Comparison of ENCODE assay signal across 21 mouse cellular contexts in genomic region chr5:21980544-21980943, GRCm38 (mm10).
DNase-seq lines count a peak whose midpoint lies in the region; ATAC-seq and TF ChIP-seq lines count a peak whose summit lies in the region.
"Had no signal": no experiment of that assay in that cellular context is flagged by ENCODE, and none has a peak within 500 bp of the region (broad histone marks: within the 10 kb centered on the region; RNA-seq: fewer than 3 reads in every experiment).

No protein-coding gene starts in this region.

- H3K9me3 ChIP-seq in intestine, embryonic 16.5 days (ENCODE audit: control insufficient read depth, low read length), result no peaks in the 10 kb centered on the region
- no peaks in the 10 kb centered on the region for H3K9me3 ChIP-seq in forebrain, postnatal 0 days (ENCODE audit: low read length)
- H3K9me3 ChIP-seq: embryonic facial prominence, embryonic 13.5 days; forebrain, embryonic 13.5 days; G1E; heart, embryonic 12.5 days had no signal

- no peak overlapping the region for H3K9ac ChIP-seq in intestine, embryonic 16.5 days (ENCODE audit: low read depth, low read length)
- H3K9ac ChIP-seq in forebrain, postnatal 0 days, result no peak overlapping the region
- H3K9ac ChIP-seq: embryonic facial prominence, embryonic 13.5 days; forebrain, embryonic 13.5 days; heart, embryonic 12.5 days had no signal

- no peak overlapping the region for H3K4me3 ChIP-seq in intestine, embryonic 16.5 days (ENCODE audit: low read length)
- H3K4me3 ChIP-seq in forebrain, postnatal 0 days (ENCODE audit: low read depth, low read length), result no peak overlapping the region
- H3K4me3 ChIP-seq: embryonic facial prominence, embryonic 13.5 days; forebrain, embryonic 13.5 days; gastrocnemius, adult 2 months; heart, embryonic 12.5 days had no signal

- no peak for DNase-seq in cerebellum, postnatal 4 days (ENCODE audit: low spot score in 2 of 2)
- DNase-seq in cerebellum, adult 9-10 months, result peak; percentile 55
- peak; percentile 44 to 51 for DNase-seq in cerebellum, postnatal 25 days
- no peak for DNase-seq in forebrain, postnatal 0 days
- DNase-seq in thymus, adult 18-20 months, result no peak
- DNase-seq: adrenal gland, postnatal 10 days; B cell, adult 2 months; gastrocnemius, adult 2 months; gastrocnemius, postnatal 25 days; heart, postnatal 36 days; kidney, adult 11 months; kidney, adult 9 months had no signal

- H3K36me3 ChIP-seq in intestine, embryonic 16.5 days (ENCODE audit: control insufficient read depth, insufficient read depth, low read length), result no peaks in the 10 kb centered on the region
- no peaks in the 10 kb centered on the region for H3K36me3 ChIP-seq in forebrain, postnatal 0 days (ENCODE audit: insufficient read depth)
- H3K36me3 ChIP-seq: embryonic facial prominence, embryonic 13.5 days; G1E; heart, embryonic 12.5 days had no signal

- no peak overlapping the region for H3K27ac ChIP-seq in intestine, embryonic 16.5 days (ENCODE audit: low read length)
- no peak overlapping the region for H3K27ac ChIP-seq in forebrain, postnatal 0 days (ENCODE audit: low read depth, low read length)
- H3K27ac ChIP-seq: embryonic facial prominence, embryonic 13.5 days; forebrain, embryonic 13.5 days; gastrocnemius, adult 2 months had no signal

- no peaks in the 10 kb centered on the region for H3K4me1 ChIP-seq in intestine, embryonic 16.5 days (ENCODE audit: control insufficient read depth, insufficient read depth, low read length)
- no peaks in the 10 kb centered on the region for H3K4me1 ChIP-seq in forebrain, postnatal 0 days (ENCODE audit: insufficient read depth)
- H3K4me1 ChIP-seq: embryonic facial prominence, embryonic 13.5 days; forebrain, embryonic 13.5 days; heart, embryonic 12.5 days had no signal

- H3K27me3 ChIP-seq in intestine, embryonic 16.5 days (replicated peaks; ENCODE audit: control insufficient read depth, insufficient read depth, low read length), result no peaks in the 10 kb centered on the region
- no peaks in the 10 kb centered on the region for H3K27me3 ChIP-seq in forebrain, postnatal 0 days (ENCODE audit: insufficient read depth, low read length)
- H3K27me3 ChIP-seq: embryonic facial prominence, embryonic 13.5 days; forebrain, embryonic 13.5 days; heart, embryonic 12.5 days had no signal

- WGBS in intestine, embryonic 16.5 days, result 79% methylated on average over 3 of the region's 3 CpGs
- 70% methylated on average over 3 of the region's 3 CpGs for WGBS in forebrain, postnatal 0 days

- no peak overlapping the region for H3K4me2 ChIP-seq in intestine, embryonic 16.5 days (ENCODE audit: low read depth, low read length)
- no peak overlapping the region for H3K4me2 ChIP-seq in forebrain, postnatal 0 days (ENCODE audit: low read depth)
- H3K4me2 ChIP-seq: embryonic facial prominence, embryonic 13.5 days; forebrain, embryonic 13.5 days; heart, embryonic 12.5 days had no signal

- peak; percentile 84 for ATAC-seq in cerebellum, adult (ENCODE audit: insufficient number of reproducible peaks, low FRiP score, low TSS enrichment)
- ATAC-seq in intestine, embryonic 16.5 days, result no peak
- no peak for ATAC-seq in forebrain, postnatal 0 days
- ATAC-seq: CD4-positive, CD25-positive, alpha-beta regulatory T cell, adult 4 months; forebrain, embryonic 13.5 days; hindbrain, embryonic 16.5 days; inflammation-experienced regulatory T-cells, adult 6 months had no signal

- no peak for TF ChIP-seq CTCF in forebrain, postnatal 0 days (IDR thresholded peaks at IDR 0.05; ENCODE audit: low read depth)

Comparison
In these comparisons a context has a peak if more than half of its experiments do, and no peak if none do; other contexts are left out.
1. DNase-seq: peak in cerebellum, adult 9-10 months (single experiment) and cerebellum, postnatal 25 days (2 of 2); none in cerebellum, postnatal 4 days (0 of 2), forebrain, postnatal 0 days (single experiment) and thymus, adult 18-20 months (0 of 2).